Mouse (Mus musculus) liver, embryonic 12.5 days (tissue): ENCODE data around the gene Fam71e1. TPM values are rescaled to one million over a fixed set of nuclear protein-coding genes. Genes with fewer than 3 reads are reported as not detected.

Source experiments
- ATAC-seq: fragments of 200-750 bp; cut with Nextera tagmentation; 2 replicates; pipeline ENCODE4 v1.8.0; 2017; ENCODE audit warnings: moderate number of reproducible peaks, mild to moderate bottlenecking, moderate library complexity
- H3K27ac ChIP-seq: fragments of 300-500 bp; sonication (generic); 2 replicates; pipeline ENCODE4 v1.5.1; 2016; ENCODE audit warnings: mild to moderate bottlenecking
- H3K27me3 ChIP-seq: fragments of 300-500 bp; sonication (generic); replicated peaks from 2 replicates; pipeline ENCODE4 v1.6.1; 2016; ENCODE audit warnings: mild to moderate bottlenecking, moderate library complexity
- H3K36me3 ChIP-seq: fragments of 300-500 bp; sonication (generic); 2 replicates; pipeline ENCODE4 v1.6.1; 2016; ENCODE audit warnings: mild to moderate bottlenecking, moderate library complexity
- H3K4me1 ChIP-seq: fragments of 300-500 bp; sonication (generic); 2 replicates; pipeline ENCODE4 v1.6.1; 2016
- H3K4me2 ChIP-seq: fragments of 300-500 bp; sonication (generic); 2 replicates; pipeline ENCODE4 v1.6.1; 2016; ENCODE audit warnings: mild to moderate bottlenecking, moderate library complexity
- H3K4me3 ChIP-seq: fragments of 300-500 bp; sonication (generic); 2 replicates; pipeline ENCODE4 v1.5.1; 2016; ENCODE audit warnings: mild to moderate bottlenecking, moderate library complexity
- H3K9ac ChIP-seq: fragments of 300-500 bp; sonication (generic); 2 replicates; pipeline ENCODE4 v1.6.1; 2016; ENCODE audit warnings: mild to moderate bottlenecking, moderate library complexity
- H3K9me3 ChIP-seq: fragments of 300-500 bp; sonication (generic); replicated peaks from 2 replicates; pipeline ENCODE4 v1.6.1; 2016; ENCODE audit warnings: mild to moderate bottlenecking, moderate library complexity
- WGBS: fragments of 180-500 bp; shearing (Covaris S2); methylation state at CpG from one replicate; pipeline ENCODE4 v1.1.7; 2016; ENCODE audit not compliant: insufficient replicate concordance; 5-methylcytosine and 5-hydroxymethylcytosine counted together
- polyA plus RNA-seq: library from polyadenylated mRNA; unstranded; fragments of >200 nt; fragmentation: Nextera tagmentation; extraction: Ambion mirVana; gene quantifications from 2 replicates; pipeline ENCODE4 v1.2.1, GENCODE M21; 2016

The Fam71e1 gene
- polyA plus RNA-seq, 1 experiment from 2014 or later, result 3.3 TPM

GRCm38 (mm10) chr7:44532918-44533745 lies 36.8 kb downstream of the Fam71e1 start:
- 75% methylated on average over 29 of the region's 29 CpGs for WGBS
- peaks cover 18% of the 10 kb centered on the region for H3K4me1 ChIP-seq
- no peak overlapping the region for H3K4me3 ChIP-seq
- H3K9ac ChIP-seq, result no peak overlapping the region
- H3K4me2 ChIP-seq, result no peak overlapping the region
- H3K9me3 ChIP-seq, result no peaks in the 10 kb centered on the region
- H3K27me3 ChIP-seq, result peaks cover 16% of the 10 kb centered on the region; the same call in 1 of the 2 replicates
- no peak overlapping the region for H3K27ac ChIP-seq
- H3K36me3 ChIP-seq, result peaks cover 63% of the 10 kb centered on the region
- ATAC-seq, result no peak

GRCm38 (mm10) chr7:44533746-44534045 lies 37.3 kb downstream of the Fam71e1 start:
- Histone ChIP-seq H3K4me1 (peaks cover 15% of the 10 kb centered on the region), H3K4me2 (no peak overlapping the region), H3K9ac (no peak overlapping the region), H3K9me3 (no peaks in the 10 kb centered on the region), H3K27ac (no peak overlapping the region), H3K36me3 (peaks cover 68% of the 10 kb centered on the region), H3K4me3 (no peak overlapping the region), H3K27me3 (peaks cover 11% of the 10 kb centered on the region; the same call in 1 of the 2 replicates)
- 88% methylated on average over 12 of the region's 12 CpGs for WGBS
- no peak for ATAC-seq

- Histone ChIP-seq H3K27me3 (peaks cover 5% of the 10 kb centered on the region; the same call in 1 of the 2 replicates), H3K9ac (no peak overlapping the region), H3K9me3 (no peaks in the 10 kb centered on the region), H3K4me1 (peaks cover 15% of the 10 kb centered on the region), H3K27ac (no peak overlapping the region), H3K4me2 (no peak overlapping the region), H3K4me3 (no peak overlapping the region), H3K36me3 (peaks cover 74% of the 10 kb centered on the region)
- 81% methylated on average over 13 of the region's 13 CpGs for WGBS
- ATAC-seq, result no peak; the same call in 1 of the 2 replicates
Measured at GRCm38 (mm10) chr7:44534242-44534641, 37.9 kb downstream of the Fam71e1 start.

- Histone ChIP-seq H3K27ac (no peak overlapping the region), H3K4me1 (peaks cover 15% of the 10 kb centered on the region), H3K9me3 (no peaks in the 10 kb centered on the region), H3K27me3 (no peaks in the 10 kb centered on the region; the same call in 1 of the 2 replicates), H3K9ac (no peak overlapping the region), H3K4me2 (no peak overlapping the region), H3K36me3 (peaks cover 80% of the 10 kb centered on the region), H3K4me3 (no peak overlapping the region)
- 88% methylated on average over 18 of the region's 19 CpGs for WGBS
- no peak for ATAC-seq
Measured at GRCm38 (mm10) chr7:44534656-44535441, 38.5 kb downstream of the Fam71e1 start.

- peaks cover 15% of the 10 kb centered on the region for H3K4me1 ChIP-seq
- ATAC-seq, result no peak
- H3K4me3 ChIP-seq, result no peak overlapping the region
- no peak overlapping the region for H3K9ac ChIP-seq
- H3K27ac ChIP-seq, result no peak overlapping the region
- no peaks in the 10 kb centered on the region; the same call in 1 of the 2 replicates for H3K27me3 ChIP-seq
- WGBS, result 91% methylated on average over 27 of the region's 27 CpGs
- peaks cover 90% of the 10 kb centered on the region for H3K36me3 ChIP-seq
- no peak overlapping the region for H3K4me2 ChIP-seq
- no peaks in the 10 kb centered on the region for H3K9me3 ChIP-seq
Measured at GRCm38 (mm10) chr7:44535657-44536589, 39.5 kb downstream of the Fam71e1 start.

- Histone ChIP-seq H3K4me1 (peaks cover 15% of the 10 kb centered on the region), H3K4me2 (no peak overlapping the region), H3K4me3 (no peak overlapping the region), H3K27me3 (no peaks in the 10 kb centered on the region), H3K9ac (no peak overlapping the region), H3K27ac (no peak overlapping the region), H3K36me3 (peaks cover 97% of the 10 kb centered on the region), H3K9me3 (no peaks in the 10 kb centered on the region)
- WGBS, result 83% methylated on average over 6 of the region's 6 CpGs
- no peak for ATAC-seq
Measured at GRCm38 (mm10) chr7:44536590-44536968, 40.2 kb downstream of the Fam71e1 start.

GRCm38 (mm10) chr7:44537009-44537408 lies 40.6 kb downstream of the Fam71e1 start:
- 79% methylated on average over 7 of the region's 7 CpGs for WGBS
- ATAC-seq, result no peak
- H3K9ac ChIP-seq, result no peak overlapping the region

GRCm38 (mm10) chr7:44537496-44537895 lies 41.1 kb downstream of the Fam71e1 start:
- no peak for ATAC-seq
- Histone ChIP-seq H3K4me2 (no peak overlapping the region), H3K9me3 (no peaks in the 10 kb centered on the region), H3K4me3 (no peak overlapping the region), H3K27me3 (no peaks in the 10 kb centered on the region), H3K36me3 (peaks cover 100% of the 10 kb centered on the region), H3K9ac (no peak overlapping the region), H3K27ac (no peak overlapping the region), H3K4me1 (peaks cover 9% of the 10 kb centered on the region)
- 86% methylated on average over 13 of the region's 13 CpGs for WGBS

More at GRCm38 (mm10) chr7:44537009-44537408, 40.6 kb downstream of the Fam71e1 start:
- Histone ChIP-seq H3K4me1 (peaks cover 13% of the 10 kb centered on the region), H3K27ac (no peak overlapping the region), H3K9me3 (no peaks in the 10 kb centered on the region), H3K4me3 (no peak overlapping the region), H3K36me3 (peaks cover 100% of the 10 kb centered on the region), H3K4me2 (no peak overlapping the region), H3K27me3 (no peaks in the 10 kb centered on the region)

GRCm38 (mm10) chr7:44538756-44539624 lies 42.6 kb downstream of the Fam71e1 start:
- no peak overlapping the region for H3K4me3 ChIP-seq
- no peaks in the 10 kb centered on the region for H3K27me3 ChIP-seq
- no peaks in the 10 kb centered on the region for H3K9me3 ChIP-seq
- no peak overlapping the region for H3K4me2 ChIP-seq
- no peaks in the 10 kb centered on the region for H3K4me1 ChIP-seq
- no peak overlapping the region for H3K27ac ChIP-seq
- WGBS, result 90% methylated on average over 41 of the region's 41 CpGs
- H3K9ac ChIP-seq, result no peak overlapping the region
- peaks cover 98% of the 10 kb centered on the region for H3K36me3 ChIP-seq
- no peak for ATAC-seq

GRCm38 (mm10) chr7:44542555-44542954 lies 46.2 kb downstream of the Fam71e1 start:
- Histone ChIP-seq H3K27me3 (no peaks in the 10 kb centered on the region), H3K27ac (no peak overlapping the region), H3K9ac (no peak overlapping the region), H3K4me2 (no peak overlapping the region), H3K4me1 (peaks cover 10% of the 10 kb centered on the region), H3K9me3 (no peaks in the 10 kb centered on the region), H3K4me3 (no peak overlapping the region), H3K36me3 (peaks cover 89% of the 10 kb centered on the region)
- ATAC-seq, result no peak
- 88% methylated on average over 11 of the region's 11 CpGs for WGBS

GRCm38 (mm10) chr7:44543071-44543470 lies 46.7 kb downstream of the Fam71e1 start:
- Histone ChIP-seq H3K9me3 (no peaks in the 10 kb centered on the region), H3K27me3 (no peaks in the 10 kb centered on the region), H3K9ac (no peak overlapping the region), H3K36me3 (peaks cover 84% of the 10 kb centered on the region), H3K27ac (no peak overlapping the region), H3K4me3 (no peak overlapping the region), H3K4me1 (peaks cover 15% of the 10 kb centered on the region), H3K4me2 (no peak overlapping the region)
- 86% methylated on average over 12 of the region's 12 CpGs for WGBS
- no peak for ATAC-seq
